Mouse (Mus musculus): Measurements from ENCODE around the gene Cnot6. TPM values are rescaled to one million over a fixed set of nuclear protein-coding genes. Genes with fewer than 3 reads are reported as not detected.

The Cnot6 gene
- polyA plus RNA-seq, 1 experiment = 74.3 TPM

GRCm38 (mm10) chr11:49711981-49712554 lies 455 bp downstream of the Cnot6 start:
- TF ChIP-seq CTCF (IDR thresholded peaks at IDR 0.05; ENCODE audit: borderline replicate concordance, extremely low read depth, insufficient read depth, insufficient read length) (no peak), POLR2A (IDR thresholded peaks at IDR 0.05; ENCODE audit: borderline replicate concordance, extremely low read depth, insufficient read depth, insufficient read length, poor library complexity, severe bottlenecking) (no peak)
- peak; percentile 44 for DNase-seq (ENCODE audit: low read depth)

- no peak for DNase-seq (ENCODE audit: low read depth)
- TF ChIP-seq POLR2A (IDR thresholded peaks at IDR 0.05; ENCODE audit: borderline replicate concordance, extremely low read depth, insufficient read depth, insufficient read length, poor library complexity, severe bottlenecking) (no peak), CTCF (IDR thresholded peaks at IDR 0.05; ENCODE audit: borderline replicate concordance, extremely low read depth, insufficient read depth, insufficient read length) (no peak)
These were observed 1.9 kb downstream of the Cnot6 start for GRCm38 (mm10) chr11:49710664-49711063.

- DNase-seq (ENCODE audit: low read depth) = no peak
- TF ChIP-seq CTCF (IDR thresholded peaks at IDR 0.05; ENCODE audit: borderline replicate concordance, extremely low read depth, insufficient read depth, insufficient read length) = no peak
- no peak for TF ChIP-seq POLR2A (IDR thresholded peaks at IDR 0.05; ENCODE audit: borderline replicate concordance, extremely low read depth, insufficient read depth, insufficient read length, poor library complexity, severe bottlenecking)
These were observed 4.7 kb downstream of the Cnot6 start for GRCm38 (mm10) chr11:49707834-49708233.

GRCm38 (mm10) chr11:49704804-49705203 lies 7.7 kb downstream of the Cnot6 start:
- no peak for DNase-seq (ENCODE audit: low read depth)
- TF ChIP-seq CTCF (IDR thresholded peaks at IDR 0.05; ENCODE audit: borderline replicate concordance, extremely low read depth, insufficient read depth, insufficient read length) (no peak), POLR2A (IDR thresholded peaks at IDR 0.05; ENCODE audit: borderline replicate concordance, extremely low read depth, insufficient read depth, insufficient read length, poor library complexity, severe bottlenecking) (no peak)

- DNase-seq (ENCODE audit: low read depth) = no peak
- TF ChIP-seq POLR2A (IDR thresholded peaks at IDR 0.05; ENCODE audit: borderline replicate concordance, extremely low read depth, insufficient read depth, insufficient read length, poor library complexity, severe bottlenecking) (no peak), CTCF (IDR thresholded peaks at IDR 0.05; ENCODE audit: borderline replicate concordance, extremely low read depth, insufficient read depth, insufficient read length) (no peak)
These were observed 10.5 kb downstream of the Cnot6 start for GRCm38 (mm10) chr11:49702014-49702413.

- DNase-seq (ENCODE audit: low read depth) = no peak
- TF ChIP-seq CTCF (IDR thresholded peaks at IDR 0.05; ENCODE audit: borderline replicate concordance, extremely low read depth, insufficient read depth, insufficient read length) (no peak), POLR2A (IDR thresholded peaks at IDR 0.05; ENCODE audit: borderline replicate concordance, extremely low read depth, insufficient read depth, insufficient read length, poor library complexity, severe bottlenecking) (no peak)
These were observed 13.4 kb downstream of the Cnot6 start for GRCm38 (mm10) chr11:49699079-49699478.

GRCm38 (mm10) chr11:49697779-49698178 lies 14.7 kb downstream of the Cnot6 start:
- DNase-seq (ENCODE audit: low read depth) = no peak
- TF ChIP-seq CTCF (IDR thresholded peaks at IDR 0.05; ENCODE audit: borderline replicate concordance, extremely low read depth, insufficient read depth, insufficient read length) (no peak), POLR2A (IDR thresholded peaks at IDR 0.05; ENCODE audit: borderline replicate concordance, extremely low read depth, insufficient read depth, insufficient read length, poor library complexity, severe bottlenecking) (no peak)

GRCm38 (mm10) chr11:49696472-49696871 lies 16.1 kb downstream of the Cnot6 start:
- no peak for TF ChIP-seq POLR2A (IDR thresholded peaks at IDR 0.05; ENCODE audit: borderline replicate concordance, extremely low read depth, insufficient read depth, insufficient read length, poor library complexity, severe bottlenecking)
- TF ChIP-seq CTCF (IDR thresholded peaks at IDR 0.05; ENCODE audit: borderline replicate concordance, extremely low read depth, insufficient read depth, insufficient read length) = no peak

GRCm38 (mm10) chr11:49695695-49696094 lies 16.8 kb downstream of the Cnot6 start:
- TF ChIP-seq POLR2A (IDR thresholded peaks at IDR 0.05; ENCODE audit: borderline replicate concordance, extremely low read depth, insufficient read depth, insufficient read length, poor library complexity, severe bottlenecking) = no peak
- TF ChIP-seq CTCF (IDR thresholded peaks at IDR 0.05; ENCODE audit: borderline replicate concordance, extremely low read depth, insufficient read depth, insufficient read length) = no peak
- no peak for DNase-seq (ENCODE audit: low read depth)

More at GRCm38 (mm10) chr11:49696472-49696871, 16.1 kb downstream of the Cnot6 start:
- no peak for DNase-seq (ENCODE audit: low read depth)

- TF ChIP-seq POLR2A (IDR thresholded peaks at IDR 0.05; ENCODE audit: borderline replicate concordance, extremely low read depth, insufficient read depth, insufficient read length, poor library complexity, severe bottlenecking) = no peak
- no peak for DNase-seq (ENCODE audit: low read depth)
These were observed 17.5 kb downstream of the Cnot6 start for GRCm38 (mm10) chr11:49695013-49695412.

GRCm38 (mm10) chr11:49684237-49684973 lies 28.1 kb downstream of the Cnot6 start:
- DNase-seq (ENCODE audit: low read depth) = no peak
- no peak for TF ChIP-seq POLR2A (IDR thresholded peaks at IDR 0.05; ENCODE audit: borderline replicate concordance, extremely low read depth, insufficient read depth, insufficient read length, poor library complexity, severe bottlenecking)
- TF ChIP-seq CTCF (IDR thresholded peaks at IDR 0.05; ENCODE audit: borderline replicate concordance, extremely low read depth, insufficient read depth, insufficient read length) = no peak

- no peak for DNase-seq (ENCODE audit: low read depth)
- TF ChIP-seq CTCF (IDR thresholded peaks at IDR 0.05; ENCODE audit: borderline replicate concordance, extremely low read depth, insufficient read depth, insufficient read length) (peak; percentile 4; the same call in 1 of the 2 replicates), POLR2A (IDR thresholded peaks at IDR 0.05; ENCODE audit: borderline replicate concordance, extremely low read depth, insufficient read depth, insufficient read length, poor library complexity, severe bottlenecking) (no peak)
These were observed 39.1 kb downstream of the Cnot6 start for GRCm38 (mm10) chr11:49673433-49673832.
